Mouse (Mus musculus) embryonic fibroblast, embryonic 13.5 days (primary cell): ENCODE data around the gene Picalm.

Experiments used
- CTCF ChIP-seq: IDR thresholded peaks from 2 replicates; pipeline ENCODE4 v1.5.1; 2011; ENCODE audit warnings: mild to moderate bottlenecking, control low read depth, low read length, moderate library complexity, borderline replicate concordance; ENCODE audit not compliant: insufficient read depth
- POLR2A ChIP-seq: IDR thresholded peaks from 2 replicates; pipeline ENCODE4 v1.6.1; 2011; ENCODE audit warnings: low read depth, mild to moderate bottlenecking, control low read depth, low read length, moderate library complexity

DNA sequence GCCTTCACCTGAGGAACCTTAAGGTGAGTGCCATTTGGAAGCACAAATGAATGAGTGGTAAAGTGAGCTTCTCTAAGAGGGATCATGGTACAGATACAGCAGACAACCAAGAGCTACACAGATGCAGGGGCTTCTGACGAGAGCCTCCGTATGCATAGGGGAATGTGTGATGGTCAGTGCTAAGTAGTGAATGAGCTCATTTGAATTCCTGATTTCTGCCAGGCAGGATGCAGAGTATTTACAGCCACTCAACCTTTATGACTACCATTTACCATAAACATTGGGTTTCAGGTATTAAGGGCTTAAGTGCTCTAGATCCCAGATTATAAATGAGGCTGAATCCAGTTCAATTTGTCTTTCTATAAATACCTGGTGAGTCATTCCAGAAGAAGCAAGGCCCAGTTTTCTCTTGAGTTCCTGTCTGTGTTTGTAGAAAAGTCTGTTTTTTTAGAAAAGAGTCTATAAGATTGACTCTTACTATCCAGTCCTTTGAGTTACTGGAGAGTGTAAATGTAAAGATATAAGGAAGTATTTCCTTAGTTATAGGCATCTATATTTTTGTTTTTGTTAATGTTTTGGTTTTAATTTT lies 72.0 kb downstream of the Picalm start:
- TF ChIP-seq POLR2A (no peak), CTCF (no peak)
